Mouse (Mus musculus) liver, postnatal 0 days (tissue): ENCODE measurements around the gene Vrk1. TPM values are rescaled to one million over a fixed set of nuclear protein-coding genes. Genes with fewer than 3 reads are reported as not detected.

ENCODE experiments used
- ATAC-seq: fragments of 200-750 bp; cut with Nextera tagmentation; 2 replicates; pipeline ENCODE4 v1.8.0; 2017; ENCODE audit warnings: mild to moderate bottlenecking, moderate library complexity
- DNase-seq: peaks from one replicate; pipeline ENCODE4 v3.0.0-alpha.2; 2016
- H3K27ac ChIP-seq: fragments of 300-500 bp; sonication (generic); 2 replicates; pipeline ENCODE4 v1.5.1; 2014; ENCODE audit warnings: antibody characterized with exemption, moderate library complexity, mild to moderate bottlenecking, low read depth
- H3K27me3 ChIP-seq: fragments of 300-500 bp; sonication (generic); 2 replicates; pipeline ENCODE4 v1.6.1; 2014; ENCODE audit warnings: low read length, control low read depth, mixed read lengths; ENCODE audit not compliant: insufficient read depth
- H3K36me3 ChIP-seq: fragments of 300-500 bp; sonication (generic); replicated peaks from 2 replicates; pipeline ENCODE4 v1.6.1; 2014; ENCODE audit warnings: mild to moderate bottlenecking, control low read depth, low read length, moderate library complexity, mixed read lengths; ENCODE audit not compliant: insufficient read depth
- H3K4me1 ChIP-seq: fragments of 300-500 bp; sonication (generic); 2 replicates; pipeline ENCODE4 v1.6.1; 2014; ENCODE audit warnings: antibody characterized with exemption, mild to moderate bottlenecking, control low read depth; ENCODE audit not compliant: insufficient read depth
- H3K4me2 ChIP-seq: fragments of 300-500 bp; sonication (generic); 2 replicates; pipeline ENCODE4 v1.6.1; 2014; ENCODE audit warnings: low read depth, mild to moderate bottlenecking, low read length, moderate library complexity, mixed read lengths
- H3K4me3 ChIP-seq: fragments of 300-500 bp; sonication (generic); 2 replicates; pipeline ENCODE4 v1.5.1; 2014; ENCODE audit warnings: low read depth, low read length
- H3K9ac ChIP-seq: fragments of 300-500 bp; sonication (generic); replicated peaks from 2 replicates; pipeline ENCODE4 v1.6.1; 2014; ENCODE audit warnings: mild to moderate bottlenecking, moderate library complexity
- H3K9me3 ChIP-seq: fragments of 300-500 bp; sonication (generic); 2 replicates; pipeline ENCODE4 v1.6.1; 2016; ENCODE audit warnings: mild to moderate bottlenecking, control low read depth, low read length, mixed read lengths
- CTCF ChIP-seq: sonication (generic); IDR thresholded peaks from 2 replicates; pipeline ENCODE4 v1.5.1; 2016; ENCODE audit warnings: antibody characterized with exemption, low read depth
- EP300 ChIP-seq: IDR thresholded peaks from 2 replicates; pipeline ENCODE4 v1.6.1; 2016; ENCODE audit warnings: antibody characterized with exemption, low read depth, mild to moderate bottlenecking
- WGBS: fragments of 180-500 bp; shearing (Covaris S2); extraction: QIAGEN DNeasy Blood & Tissue Kit; methylation state at CpG from one replicate; pipeline ENCODE4 v1.1.7; 2014; ENCODE audit not compliant: insufficient replicate concordance; 5-methylcytosine and 5-hydroxymethylcytosine counted together
- polyA plus RNA-seq: library from polyadenylated mRNA; unstranded; fragments of >200 nt; fragmentation: Nextera tagmentation; extraction: Ambion mirVana; gene quantifications from 2 replicates; pipeline ENCODE4 v1.2.1, GENCODE M21; 2015

Gene Vrk1
- polyA plus RNA-seq, 1 experiment from 2014 or later, result 44.8 TPM

- H3K9me3 ChIP-seq, result peaks cover 5% of the 10 kb centered on the region; the same call in 1 of the 2 replicates
- H3K4me1 ChIP-seq, result no peaks in the 10 kb centered on the region; the same call in 1 of the 2 replicates
- H3K36me3 ChIP-seq, result no peaks in the 10 kb centered on the region
- peak overlapping the region; percentile 62 for H3K4me2 ChIP-seq
- H3K27me3 ChIP-seq, result no peaks in the 10 kb centered on the region
- 25% methylated on average over 12 of the region's 16 CpGs for WGBS
- H3K9ac ChIP-seq, result no peak overlapping the region
- DNase-seq (peak; percentile 33), ATAC-seq (peak; percentile 69)
- H3K27ac ChIP-seq, result no peak overlapping the region
- peak overlapping the region; percentile 22; the same call in 1 of the 2 replicates for H3K4me3 ChIP-seq
- TF ChIP-seq CTCF (no peak), EP300 (no peak)
Observed at GRCm38 (mm10) chr12:105981121-105981973, 28.7 kb upstream of the Vrk1 start.

GRCm38 (mm10) chr12:105981974-105982305 is 28.1 kb upstream of the Vrk1 start:
- TF ChIP-seq CTCF (no peak), EP300 (no peak)
- ATAC-seq (no peak), DNase-seq (no peak)
- Histone ChIP-seq H3K9ac (no peak overlapping the region), H3K9me3 (peaks cover 5% of the 10 kb centered on the region; the same call in 1 of the 2 replicates), H3K27ac (no peak overlapping the region), H3K36me3 (no peaks in the 10 kb centered on the region), H3K4me1 (no peaks in the 10 kb centered on the region; the same call in 1 of the 2 replicates), H3K4me2 (peak overlapping the region; percentile 62; the same call in 1 of the 2 replicates), H3K27me3 (no peaks in the 10 kb centered on the region), H3K4me3 (no peak overlapping the region)
- WGBS, result 76% methylated on average over 6 of the region's 7 CpGs

GRCm38 (mm10) chr12:105982598-105982997 is 27.4 kb upstream of the Vrk1 start:
- H3K9ac ChIP-seq, result no peak overlapping the region
- no peaks in the 10 kb centered on the region for H3K36me3 ChIP-seq
- H3K4me3 ChIP-seq, result no peak overlapping the region
- TF ChIP-seq CTCF (no peak), EP300 (no peak)
- ATAC-seq (no peak), DNase-seq (no peak)
- H3K4me1 ChIP-seq, result no peaks in the 10 kb centered on the region; the same call in 1 of the 2 replicates
- no peak overlapping the region for H3K4me2 ChIP-seq
- H3K27ac ChIP-seq, result no peak overlapping the region
- H3K27me3 ChIP-seq, result no peaks in the 10 kb centered on the region
- 83% methylated on average over 6 of the region's 6 CpGs for WGBS
- H3K9me3 ChIP-seq, result peaks cover 5% of the 10 kb centered on the region; the same call in 1 of the 2 replicates

DNA sequence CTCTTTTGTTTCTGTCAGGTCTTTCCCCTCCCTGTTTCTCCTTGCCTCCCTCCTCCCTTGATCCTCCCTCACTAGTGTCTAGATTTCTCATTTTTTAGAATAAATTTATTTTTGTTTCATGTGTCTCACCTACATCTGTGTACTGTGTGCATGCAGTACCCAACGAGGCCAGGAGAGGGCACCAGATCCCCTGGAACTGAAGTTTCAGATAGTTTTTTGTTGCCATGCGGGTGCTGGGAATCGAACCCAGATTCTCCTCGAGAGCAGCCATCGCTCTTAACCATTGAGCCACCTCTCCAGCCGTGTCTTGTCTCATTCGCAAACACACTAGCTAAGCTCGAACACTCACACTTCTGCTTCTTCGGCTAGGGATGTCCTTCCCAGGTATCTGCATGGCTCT is 26.5 kb upstream of the Vrk1 start:
- peaks cover 5% of the 10 kb centered on the region; the same call in 1 of the 2 replicates for H3K9me3 ChIP-seq
- ATAC-seq (no peak), DNase-seq (no peak)
- WGBS, result 83% methylated on average over 9 of the region's 9 CpGs
- H3K27ac ChIP-seq, result no peak overlapping the region
- no peaks in the 10 kb centered on the region for H3K36me3 ChIP-seq
- no peak overlapping the region for H3K4me2 ChIP-seq
- H3K27me3 ChIP-seq, result no peaks in the 10 kb centered on the region
- no peak overlapping the region for H3K4me3 ChIP-seq
- no peak for TF ChIP-seq EP300
- peak; percentile 66 for TF ChIP-seq CTCF
- H3K4me1 ChIP-seq, result no peaks in the 10 kb centered on the region; the same call in 1 of the 2 replicates
- no peak overlapping the region for H3K9ac ChIP-seq

DNA sequence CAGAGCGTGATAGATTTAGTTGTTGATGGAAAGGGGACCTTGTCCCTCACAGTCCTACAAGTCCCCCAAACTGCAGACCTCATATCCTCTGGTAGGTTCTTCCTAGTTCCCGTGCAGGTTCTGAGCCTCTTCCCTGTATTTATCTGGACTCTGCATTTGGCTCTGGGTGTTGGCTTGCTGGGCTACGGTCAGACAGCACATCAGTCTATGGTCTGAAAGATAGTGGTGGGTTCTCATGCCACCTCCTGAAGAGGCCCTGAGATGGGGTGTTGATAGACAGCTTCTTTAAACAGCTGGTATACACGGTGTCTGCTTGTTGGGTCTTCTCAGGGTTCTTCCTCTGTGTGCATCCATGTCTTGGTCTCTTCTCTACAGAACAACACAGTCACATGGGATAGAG is 21.6 kb upstream of the Vrk1 start:
- Histone ChIP-seq H3K4me3 (no peak overlapping the region), H3K9me3 (peaks cover 5% of the 10 kb centered on the region; the same call in 1 of the 2 replicates), H3K4me1 (no peaks in the 10 kb centered on the region), H3K27me3 (no peaks in the 10 kb centered on the region), H3K27ac (no peak overlapping the region), H3K9ac (no peak overlapping the region), H3K36me3 (no peaks in the 10 kb centered on the region), H3K4me2 (no peak overlapping the region)
- no peak for ATAC-seq
- WGBS, result 63% methylated on average over 4 of the region's 4 CpGs
- TF ChIP-seq CTCF, result no peak
- TF ChIP-seq EP300, result 0 out of 2 replicates have a peak, but pooled peaks have one; percentile 9
- no peak for DNase-seq

DNA sequence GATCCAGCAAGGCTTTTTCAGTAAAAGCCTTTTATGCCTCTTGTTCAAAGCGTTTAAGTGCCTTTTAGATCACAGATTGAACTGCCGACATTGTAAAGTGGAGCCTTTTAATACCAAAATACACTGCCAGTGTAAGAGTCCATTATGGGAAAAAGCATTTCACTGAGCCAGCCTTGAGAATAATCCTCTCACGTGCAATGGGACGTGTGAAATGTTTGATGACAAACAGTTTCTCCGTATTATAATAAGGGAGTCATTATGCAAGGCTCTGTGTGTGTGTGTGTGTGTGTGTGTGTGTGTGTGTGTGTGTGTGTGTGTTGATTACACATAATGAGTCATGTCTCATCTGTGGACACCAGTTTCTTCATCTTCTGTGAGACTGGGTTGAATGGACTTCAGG is 17.3 kb upstream of the Vrk1 start:
- WGBS, result 76% methylated on average over 5 of the region's 5 CpGs
- Histone ChIP-seq H3K27ac (no peak overlapping the region), H3K4me3 (no peak overlapping the region), H3K27me3 (no peaks in the 10 kb centered on the region), H3K9ac (no peak overlapping the region), H3K4me1 (no peaks in the 10 kb centered on the region), H3K4me2 (no peak overlapping the region), H3K9me3 (no peaks in the 10 kb centered on the region), H3K36me3 (no peaks in the 10 kb centered on the region)
- no peak for TF ChIP-seq CTCF
- TF ChIP-seq EP300, result no peak
- DNase-seq (no peak), ATAC-seq (no peak)
